Mouse (Mus musculus): ENCODE results near the gene Trim56.
"Not testable (repeated sequence)": the region's sequence is repeated elsewhere in the genome, so short reads cannot be mapped to it uniquely, and the experiment has no call there.

Trim56 gene

DNA sequence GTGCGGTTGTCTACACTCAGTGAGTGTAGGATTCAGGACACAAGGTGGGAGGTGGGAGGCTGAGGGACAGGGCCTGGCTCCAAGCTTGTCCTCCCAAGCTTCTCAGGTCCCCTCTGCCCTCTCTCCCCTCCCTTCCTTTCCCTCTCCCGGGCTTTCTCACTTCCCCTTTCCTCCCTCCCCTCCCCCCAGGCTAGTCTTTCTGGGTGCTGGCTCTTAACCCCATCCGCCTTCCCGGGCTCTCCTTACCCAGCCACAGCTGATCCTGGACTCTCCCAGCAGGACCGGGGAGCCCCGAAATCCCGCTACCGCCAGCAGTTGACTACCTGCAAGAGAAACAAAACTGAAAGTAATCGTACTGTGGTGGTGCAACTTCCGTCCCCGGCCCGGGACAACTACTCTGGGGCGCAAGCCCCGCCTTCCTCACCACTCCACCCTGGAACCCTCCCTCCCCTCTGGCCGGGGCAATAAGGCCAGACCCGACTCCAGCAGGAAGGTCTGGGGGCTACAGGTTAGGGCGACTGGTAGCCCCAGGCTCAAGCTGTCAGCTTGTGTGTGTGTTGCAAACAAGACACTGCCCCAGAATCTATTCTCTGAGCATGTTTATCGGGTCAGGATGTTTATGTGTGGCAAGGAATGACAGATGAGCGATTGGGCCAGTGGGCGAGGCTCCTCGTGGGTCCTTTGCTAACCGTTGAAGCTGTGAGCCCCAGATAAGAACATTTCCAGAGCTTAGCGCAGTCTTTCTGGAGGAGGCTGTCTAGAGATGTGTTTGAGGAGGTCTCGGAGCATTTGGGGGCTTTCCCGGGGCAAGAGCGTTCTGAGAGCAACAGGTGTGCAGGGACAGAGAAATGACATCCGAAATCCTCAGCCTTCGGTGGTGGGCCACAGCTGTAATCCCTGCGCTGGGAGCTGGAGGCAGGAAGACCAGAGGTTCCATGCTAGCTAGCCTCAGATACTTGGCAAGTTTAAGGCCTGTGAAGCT, at the start of gene Trim56:
Trim56 (minus strand) TSS at position 344 of the 982 bp plus-strand sequence.
- peak; percentile 86 for DNase-seq (ENCODE audit: low read depth)

DNA sequence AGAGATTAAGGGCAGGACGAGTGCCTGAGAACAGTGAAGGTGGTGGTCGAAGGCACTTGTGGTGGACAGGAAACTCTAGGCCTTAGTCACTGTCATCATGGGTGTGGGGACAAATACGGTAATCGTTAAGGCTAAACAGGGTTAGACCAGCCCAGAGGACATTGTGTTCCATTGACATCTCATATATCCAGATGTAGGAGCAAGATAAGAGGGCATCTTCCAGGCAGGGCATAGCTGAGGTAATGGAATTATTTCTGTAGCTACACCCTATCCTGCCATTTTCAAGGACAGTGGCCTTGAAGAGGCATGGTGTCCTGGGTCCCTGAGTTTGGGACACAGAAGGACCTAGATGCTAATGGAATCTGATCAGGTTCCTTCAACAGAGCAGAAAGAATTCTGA, 45.8 kb upstream of the Trim56 start:
- no peak for DNase-seq (ENCODE audit: low read depth)

DNA sequence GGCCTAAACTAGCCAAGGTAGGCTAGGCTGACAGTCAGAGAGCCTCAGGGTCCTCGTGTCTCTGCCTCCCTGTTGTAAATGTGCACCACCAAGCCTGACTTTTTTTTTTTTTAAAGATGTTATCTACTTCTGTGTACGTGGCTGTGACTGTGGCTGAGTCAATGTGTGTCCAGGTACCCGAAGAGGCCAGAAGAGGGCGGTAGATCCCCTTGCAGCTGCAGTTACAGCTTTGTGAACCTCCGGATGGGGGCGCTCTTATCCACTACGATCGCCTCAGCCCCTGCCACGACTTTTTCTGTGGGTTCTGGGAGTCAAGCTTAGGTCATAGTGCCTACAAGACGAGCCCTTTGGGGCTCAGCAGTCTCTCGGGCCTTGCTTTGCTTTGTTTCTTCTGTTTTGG, 43.5 kb upstream of the Trim56 start:
- peak; percentile 47 for DNase-seq (ENCODE audit: low read depth)

DNA sequence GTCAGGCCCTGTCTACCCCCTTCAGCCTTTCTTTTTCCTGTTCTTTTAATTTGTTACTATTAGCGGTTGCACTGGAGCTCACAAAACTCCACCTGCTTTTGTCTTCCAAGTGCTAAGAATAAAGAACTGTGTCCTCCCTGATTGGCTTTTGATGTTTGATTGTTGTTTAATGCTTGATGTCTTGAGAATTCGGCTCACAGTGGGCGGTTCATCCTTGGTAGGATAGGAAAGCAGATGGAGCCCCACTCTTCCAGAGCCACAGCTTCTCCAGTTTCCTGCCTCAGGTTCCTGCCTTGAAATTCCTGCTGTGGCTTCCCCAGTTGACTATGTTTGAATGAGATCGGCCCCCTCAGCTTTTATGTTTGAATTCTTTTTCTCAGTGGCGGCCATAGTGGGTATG, 37.3 kb upstream of the Trim56 start:
- DNase-seq (ENCODE audit: low read depth), result no peak

DNA sequence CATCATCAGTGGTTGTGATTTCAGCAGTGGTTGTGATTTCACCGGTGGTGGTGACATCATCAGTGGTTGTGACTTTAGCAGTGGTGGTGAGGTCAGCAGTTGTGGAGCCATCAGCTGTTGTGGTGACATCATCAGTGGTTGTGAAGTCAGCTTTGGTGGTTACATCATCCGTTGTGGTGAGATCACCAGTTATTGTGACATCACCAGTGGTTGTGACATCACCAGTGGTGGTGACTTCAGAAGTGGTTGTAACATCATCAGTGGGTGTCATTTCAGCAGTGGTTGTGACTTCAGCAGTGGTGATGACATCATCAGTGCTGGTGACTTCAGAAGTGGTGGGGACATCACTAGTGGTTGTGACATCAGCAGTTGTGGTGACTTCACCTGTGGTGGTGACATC, 36.6 kb upstream of the Trim56 start:
- no peak for DNase-seq (ENCODE audit: low read depth)

GRCm38 (mm10) chr5:137149272-137149882, 33.4 kb upstream of the Trim56 start, which contains the start of gene Muc3:
Gene Muc3, minus strand, starts transcription at chr5:137149322.
- not testable (repeated sequence) for DNase-seq (ENCODE audit: low read depth)

- no peak for DNase-seq (ENCODE audit: low read depth)
Measured at GRCm38 (mm10) chr5:137140836-137141235, 24.8 kb upstream of the Trim56 start.

DNA sequence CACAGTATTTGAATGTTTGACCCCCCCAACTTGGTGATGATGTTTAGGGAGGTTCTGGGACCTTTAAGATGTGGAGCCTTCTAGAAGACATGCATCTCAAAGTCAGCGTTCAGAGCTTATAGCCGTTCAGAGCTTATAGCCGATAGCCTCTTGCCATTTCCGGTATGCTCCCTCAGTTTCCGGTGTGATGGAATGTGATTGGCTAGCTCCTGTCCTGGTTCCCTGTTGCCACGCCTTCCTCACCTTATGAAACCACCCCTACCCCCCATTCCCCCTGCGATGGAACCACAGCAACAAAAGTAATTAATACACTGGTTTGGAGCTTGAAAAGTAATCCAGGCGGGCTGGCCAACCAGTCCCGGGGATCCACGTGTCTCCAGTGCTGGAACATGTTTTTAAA, 23.0 kb upstream of the Trim56 start:
- DNase-seq (ENCODE audit: low read depth), result no peak

- peak; percentile 64 for DNase-seq (ENCODE audit: low read depth)
Measured at GRCm38 (mm10) chr5:137134959-137135358, 18.9 kb upstream of the Trim56 start.

DNA sequence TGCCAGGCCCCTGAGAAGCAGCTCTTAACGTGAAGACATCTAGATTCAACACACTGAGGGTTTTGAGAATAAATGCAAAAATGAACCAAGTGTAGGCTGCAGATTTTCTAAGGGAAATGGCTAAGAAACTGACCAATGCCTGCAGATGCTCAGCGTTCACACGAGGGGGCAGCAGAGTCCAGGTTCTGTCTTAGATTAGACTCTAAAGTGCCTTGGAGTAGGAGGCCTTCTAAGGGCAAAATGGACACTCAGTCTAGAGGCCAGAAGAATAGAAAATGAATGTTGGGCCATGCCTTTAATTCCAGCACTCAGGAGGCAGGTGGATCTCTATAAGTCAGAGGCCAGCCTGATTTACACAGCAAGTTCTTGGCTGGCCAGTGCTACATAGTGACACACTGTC, 15.5 kb upstream of the Trim56 start:
- peak; percentile 84 for DNase-seq (ENCODE audit: low read depth)

DNA sequence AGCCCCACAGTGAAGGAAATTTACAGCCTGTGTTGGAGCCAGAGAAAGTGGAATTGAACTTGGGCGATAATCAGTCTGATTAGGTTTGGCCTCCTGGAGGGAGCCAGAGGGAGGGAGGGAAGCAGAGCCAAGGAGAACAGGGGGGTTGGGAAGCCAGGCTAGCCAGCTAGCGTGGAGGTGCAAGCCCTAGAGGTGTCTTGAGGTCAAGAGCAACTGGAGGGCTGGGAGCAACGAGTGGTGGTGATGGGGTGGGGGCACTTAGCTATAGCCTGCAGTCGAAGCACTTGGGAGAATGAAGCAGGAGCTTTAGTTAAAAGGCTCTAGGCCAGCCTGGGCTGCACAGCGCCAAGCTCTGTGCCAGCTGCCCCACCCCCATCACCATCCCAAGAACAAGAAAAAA, 13.3 kb upstream of the Trim56 start:
- DNase-seq (ENCODE audit: low read depth), result no peak

DNA sequence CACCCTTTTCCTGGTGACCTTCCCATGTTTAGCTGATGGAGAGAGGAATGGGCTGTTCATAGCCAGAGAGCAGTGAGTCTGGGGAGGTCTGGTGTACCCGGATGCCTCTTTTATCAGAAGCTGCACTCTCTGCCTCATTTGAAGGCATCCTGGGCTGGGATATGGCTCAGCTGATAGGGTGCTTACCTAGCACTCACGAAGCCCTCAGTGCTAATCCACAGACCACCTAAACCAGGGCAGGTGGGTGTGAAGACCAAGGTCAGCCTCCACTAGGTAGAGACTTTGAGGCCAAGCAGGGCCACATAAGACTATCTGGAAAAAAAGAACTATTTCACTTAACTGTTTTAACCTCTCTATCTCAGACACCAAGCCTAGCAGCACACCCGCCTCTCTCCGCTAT, 7.5 kb upstream of the Trim56 start:
- no peak for DNase-seq (ENCODE audit: low read depth)

DNA sequence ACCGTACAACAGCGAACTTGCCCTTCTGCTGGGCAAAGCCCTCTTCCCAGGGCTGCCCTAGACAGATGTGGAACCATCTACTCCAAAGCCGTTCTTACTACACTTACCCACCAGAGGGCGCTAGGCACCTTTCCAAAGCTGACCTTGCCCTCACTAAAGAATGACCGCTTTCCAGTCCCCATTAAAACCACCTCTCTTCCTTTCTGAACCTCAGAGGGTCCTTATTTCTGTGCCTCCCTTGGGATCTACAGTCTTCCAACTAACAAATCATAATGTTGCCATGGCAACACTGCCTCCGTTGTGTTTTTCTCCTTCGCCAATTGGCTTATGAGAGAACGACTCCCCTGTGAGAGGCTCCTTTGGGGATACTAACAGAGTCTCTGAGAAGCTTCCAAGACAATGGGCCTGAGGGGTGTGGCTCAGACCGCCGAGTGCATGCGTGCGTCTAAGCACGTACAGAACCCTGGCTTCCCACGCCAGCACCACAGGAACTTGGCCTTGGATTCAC, 6.7 kb upstream of the Trim56 start:
- peak; percentile 82 for DNase-seq (ENCODE audit: low read depth)

- DNase-seq (ENCODE audit: low read depth), result no peak
Measured at GRCm38 (mm10) chr5:137121280-137121679, 5.3 kb upstream of the Trim56 start.

GRCm38 (mm10) chr5:137118878-137119277, 2.9 kb upstream of the Trim56 start:
- no peak for DNase-seq (ENCODE audit: low read depth)

DNA sequence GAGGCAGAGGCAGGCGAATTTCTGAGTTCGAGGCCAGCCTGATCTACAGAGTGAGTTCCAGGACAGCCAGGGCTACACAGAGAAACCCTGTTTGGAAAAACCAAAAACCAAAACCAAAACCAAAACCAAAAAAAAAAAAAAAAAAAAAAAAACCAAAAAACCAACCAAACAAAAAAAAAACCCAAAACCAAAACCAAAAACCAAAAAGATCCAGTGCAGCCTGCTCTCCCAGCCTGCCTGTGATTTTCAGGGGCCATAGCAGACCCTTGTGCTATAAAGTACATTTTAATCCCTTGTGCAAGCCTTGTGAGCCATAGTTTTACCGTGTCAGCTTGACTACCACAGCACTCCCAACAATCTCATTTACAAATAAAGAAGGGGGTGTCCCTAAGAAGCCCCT, 2.0 kb upstream of the Trim56 start:
- DNase-seq (ENCODE audit: low read depth), result not testable (repeated sequence)

GRCm38 (mm10) chr5:137116987-137117386, 978 bp upstream of the Trim56 start:
- no peak for DNase-seq (ENCODE audit: low read depth)

DNA sequence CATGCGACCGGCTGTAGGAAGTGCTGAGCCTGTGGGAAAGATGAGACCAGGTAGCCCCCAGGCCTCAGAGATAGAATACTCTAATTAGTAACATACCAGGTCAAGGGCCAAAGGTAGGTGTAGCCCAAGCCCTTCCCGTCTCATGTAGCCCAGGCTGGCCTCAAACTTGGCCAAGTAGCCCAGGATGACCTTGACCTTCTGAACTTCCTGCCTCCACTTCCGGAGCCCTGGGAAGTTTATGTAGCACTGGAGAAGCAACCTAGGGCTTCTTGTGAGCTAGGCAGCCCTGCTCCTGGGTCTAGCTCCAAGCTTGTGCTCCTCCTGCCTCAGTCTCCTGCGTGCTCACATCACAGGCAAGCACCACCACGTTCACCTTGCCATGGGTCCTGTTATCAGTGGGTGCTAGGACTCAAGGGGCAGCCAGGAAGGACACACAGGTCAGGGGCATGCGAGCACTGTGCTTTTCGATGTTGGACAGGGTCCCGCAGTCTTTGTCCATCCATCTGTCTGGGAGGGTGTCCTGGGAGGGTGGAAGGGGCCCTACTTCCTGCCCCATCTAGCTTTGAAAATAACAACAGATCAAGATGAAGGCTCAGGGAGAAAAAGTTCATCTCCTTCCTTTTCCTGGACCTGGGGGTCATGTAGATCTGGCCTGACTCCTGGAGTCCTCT, 983 bp downstream of the Trim56 start:
- DNase-seq (ENCODE audit: low read depth), result no peak

GRCm38 (mm10) chr5:137111542-137112408, 4.2 kb downstream of the Trim56 start:
- no peak for DNase-seq (ENCODE audit: low read depth)

DNA sequence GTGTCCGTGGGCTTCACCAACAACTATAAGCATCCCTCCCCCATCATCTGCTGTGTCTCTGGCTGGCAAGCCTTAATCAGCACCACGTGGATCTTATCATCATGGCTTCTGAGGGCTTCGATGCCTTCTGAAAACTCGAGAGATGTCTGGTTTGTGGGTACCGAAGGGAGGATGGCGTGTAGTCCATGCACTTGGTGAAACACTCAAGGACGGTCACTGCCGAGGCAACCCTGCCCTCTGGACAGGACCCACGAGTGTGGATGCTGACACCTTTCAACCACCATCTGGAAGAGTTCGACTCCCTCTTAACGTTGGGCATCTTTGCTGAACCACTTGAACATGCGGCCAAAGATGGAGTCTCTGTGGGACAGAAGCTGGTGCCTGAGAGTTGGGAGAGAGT, 5.1 kb downstream of the Trim56 start:
- DNase-seq (ENCODE audit: low read depth), result no peak

- no peak for DNase-seq (ENCODE audit: low read depth)
Measured at GRCm38 (mm10) chr5:137109941-137110593, 5.9 kb downstream of the Trim56 start.
